Mouse (Mus musculus) MEL (cell line): Measurements from ENCODE around the gene Ttc29.

Experiments used
- KAT2A ChIP-seq: conservative IDR thresholded peaks from 2 replicates; pipeline ENCODE4 v1.6.1; 2012; ENCODE audit warnings: low read depth, low read length, improper control_type of control experiment, inconsistent platforms
- NELFE ChIP-seq: IDR thresholded peaks from 2 replicates; pipeline ENCODE4 v1.6.1; 2011; ENCODE audit warnings: low read depth, low read length, improper control_type of control experiment
- POLR2AphosphoS5 ChIP-seq: IDR thresholded peaks from 2 replicates; pipeline ENCODE4 v1.6.1; 2012; ENCODE audit warnings: low read depth, borderline replicate concordance, mild to moderate bottlenecking, inconsistent platforms, low read length, moderate library complexity, mixed read lengths

- TF ChIP-seq KAT2A: no peak
- no peak for TF ChIP-seq NELFE
- TF ChIP-seq POLR2AphosphoS5: no peak
Observed at GRCm38 (mm10) chr8:78436071-78436651, 223.1 kb downstream of the Ttc29 start, which contains the start of gene Pou4f2.
